Mouse (Mus musculus) telencephalon, adult 2 months (tissue): ENCODE data around the gene Tcte1.

ENCODE experiments used
- DNase-seq: peaks from one replicate; pipeline ENCODE4 v3.0.0-alpha.2; 2011; ENCODE audit warnings: low read depth, low spot score

The Tcte1 gene

DNA sequence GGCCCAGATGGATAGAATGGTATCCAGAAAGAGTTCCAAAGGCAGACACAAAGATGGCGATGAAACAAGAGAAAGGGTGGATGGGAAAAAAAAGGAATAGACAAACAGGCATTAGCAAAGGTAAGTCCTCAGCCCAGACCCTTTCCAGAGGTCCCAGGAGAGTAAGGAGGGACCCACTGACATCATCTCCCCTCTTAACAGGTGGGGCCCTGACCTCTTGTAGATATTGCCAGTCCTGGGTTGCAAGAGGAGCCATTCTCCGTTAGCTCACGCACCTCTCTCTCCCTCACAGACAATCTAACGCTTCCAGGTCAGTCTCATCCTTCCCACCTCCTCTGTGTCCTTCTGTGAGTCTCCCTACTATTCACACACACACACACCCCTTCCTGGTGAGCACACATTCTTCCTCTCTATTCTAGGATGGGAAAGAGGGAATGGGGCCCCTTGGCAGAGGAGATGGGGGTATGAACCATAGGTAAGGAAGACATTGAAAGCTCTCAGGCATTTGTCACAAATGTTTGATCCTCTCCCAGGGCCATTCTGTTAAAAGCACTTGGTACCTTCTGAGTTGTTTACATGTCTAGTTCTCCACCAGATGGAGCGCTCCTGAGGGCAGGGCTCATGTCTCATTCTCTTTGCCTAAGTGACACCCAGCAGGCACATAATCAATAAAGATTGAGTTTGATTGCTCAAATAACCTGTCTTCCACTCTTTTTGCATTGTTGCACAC is 24.4 kb downstream of the Tcte1 start:
- DNase-seq: no peak

DNA sequence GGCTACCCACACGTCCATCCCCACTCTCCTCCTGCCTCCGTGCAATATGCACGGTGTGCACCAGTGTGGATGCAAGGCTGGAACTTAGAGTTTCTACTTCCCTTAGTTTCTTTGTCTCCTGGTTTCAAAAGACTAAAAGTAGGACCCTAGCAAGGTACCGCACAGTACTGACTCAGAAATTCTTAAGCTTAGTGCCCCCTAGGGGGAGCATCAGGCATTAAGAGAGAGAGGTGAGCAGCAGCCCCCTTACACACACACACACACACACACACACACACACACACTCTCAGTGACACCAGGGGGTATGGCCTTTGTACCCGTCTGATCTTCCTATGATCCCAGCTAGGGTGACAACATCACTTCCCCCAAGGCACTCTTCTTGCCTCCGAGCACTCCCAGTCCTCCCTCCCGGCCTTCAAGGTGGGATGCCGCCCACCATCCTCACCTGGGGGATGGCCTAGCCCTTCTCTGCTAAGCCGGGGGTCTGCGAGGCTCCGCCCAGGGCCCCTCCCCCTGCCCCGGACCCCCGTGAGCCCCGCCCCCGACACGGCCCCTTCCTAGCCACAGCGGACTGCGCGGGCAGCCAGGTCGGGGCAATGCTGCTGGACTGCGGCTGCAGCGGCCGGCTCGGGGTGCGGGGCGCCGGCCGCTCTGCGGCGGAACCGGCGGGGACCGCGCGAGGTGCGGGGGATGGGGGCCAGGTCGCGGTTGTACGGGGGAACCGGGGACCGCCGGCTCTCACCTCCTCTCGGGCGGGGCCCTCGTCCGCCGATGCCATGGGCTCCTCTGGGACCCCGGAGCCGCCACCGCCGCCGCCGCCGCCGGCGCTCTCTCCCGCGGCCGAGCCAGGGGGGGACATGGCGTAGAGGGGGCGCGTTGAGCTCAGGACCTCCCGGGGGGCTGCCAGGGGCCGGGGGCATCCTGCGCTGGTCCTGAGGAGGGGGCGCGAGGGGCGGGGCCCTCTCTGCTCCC is 25.6 kb downstream of the Tcte1 start:
- DNase-seq: no peak

DNA sequence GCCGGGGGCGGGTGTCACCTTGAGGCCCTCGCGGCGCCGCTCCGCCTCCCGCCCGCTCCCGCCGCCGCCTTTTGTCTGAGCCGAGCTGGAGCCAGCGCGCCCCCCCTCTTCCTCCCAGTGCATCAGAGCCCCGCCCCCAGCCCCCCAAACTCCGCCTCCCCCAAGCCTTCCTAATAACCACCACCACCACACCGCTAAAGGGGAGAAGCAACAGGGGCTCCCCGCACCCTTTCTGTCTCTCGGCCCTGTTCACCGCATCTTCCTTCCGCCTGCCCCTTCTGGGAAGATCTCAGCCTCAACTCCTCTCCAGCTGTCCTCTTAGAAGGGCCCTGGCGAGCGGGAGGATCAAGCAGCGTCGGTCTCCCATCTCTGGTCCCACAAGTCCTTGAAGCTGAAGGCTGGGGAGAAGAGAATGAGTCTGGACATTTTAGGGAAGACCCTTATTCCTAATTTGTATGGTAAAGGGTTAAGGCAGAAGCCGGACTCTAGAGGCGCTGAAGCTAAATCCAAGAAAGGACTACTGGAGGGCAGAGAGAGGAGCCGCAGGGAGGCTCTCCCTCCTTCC is 26.5 kb downstream of the Tcte1 start, which contains the start of gene Tmem151b:
Gene Tmem151b (minus strand): TSS at position 61 of the 565 bp plus-strand sequence.
- no peak for DNase-seq

DNA sequence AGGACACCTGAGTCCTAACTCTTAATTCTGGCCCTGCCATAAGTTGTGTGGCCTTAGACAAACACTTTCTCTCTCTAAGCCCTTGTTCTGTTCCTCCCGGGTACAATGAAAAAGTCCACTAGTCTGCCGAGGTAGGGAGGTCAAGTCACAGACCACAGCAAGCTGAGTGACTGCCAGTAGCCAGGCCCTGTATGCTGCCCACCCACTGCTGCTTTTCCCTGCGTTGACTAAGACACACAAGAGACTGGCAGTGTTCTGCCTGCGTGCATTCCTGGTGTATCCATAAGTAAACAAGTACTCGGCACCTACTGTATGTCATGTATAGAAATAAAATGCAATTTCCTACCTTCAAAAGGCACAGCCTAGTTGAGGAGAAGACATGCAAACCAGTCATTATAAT is 27.0 kb downstream of the Tcte1 start:
- no peak for DNase-seq

DNA sequence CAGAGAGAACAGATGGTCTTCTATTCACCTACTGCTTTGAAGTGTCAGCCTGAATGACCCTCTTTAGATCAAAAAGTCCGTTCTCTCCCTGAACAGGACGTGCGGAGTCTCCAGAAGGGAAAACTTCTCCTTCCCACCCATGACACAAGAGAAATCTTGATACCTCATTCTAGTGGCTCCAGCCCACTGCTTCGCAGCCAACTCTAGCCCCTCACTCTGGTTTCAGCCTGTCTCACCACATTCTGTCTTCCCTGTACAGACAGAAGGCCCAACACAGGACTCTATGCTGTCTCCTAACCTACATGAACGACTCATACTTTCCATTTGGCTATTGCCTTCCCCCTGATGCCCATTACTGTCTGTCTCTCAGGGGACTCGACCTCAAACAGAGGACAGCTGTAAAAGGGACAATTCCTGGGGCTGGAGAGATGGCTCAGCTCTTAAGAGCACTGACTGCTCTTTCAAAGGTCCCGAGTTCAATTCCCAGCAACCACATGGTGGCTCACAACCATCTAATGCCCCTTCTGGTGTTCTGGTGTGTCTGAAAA is 28.1 kb downstream of the Tcte1 start:
- no peak for DNase-seq

DNA sequence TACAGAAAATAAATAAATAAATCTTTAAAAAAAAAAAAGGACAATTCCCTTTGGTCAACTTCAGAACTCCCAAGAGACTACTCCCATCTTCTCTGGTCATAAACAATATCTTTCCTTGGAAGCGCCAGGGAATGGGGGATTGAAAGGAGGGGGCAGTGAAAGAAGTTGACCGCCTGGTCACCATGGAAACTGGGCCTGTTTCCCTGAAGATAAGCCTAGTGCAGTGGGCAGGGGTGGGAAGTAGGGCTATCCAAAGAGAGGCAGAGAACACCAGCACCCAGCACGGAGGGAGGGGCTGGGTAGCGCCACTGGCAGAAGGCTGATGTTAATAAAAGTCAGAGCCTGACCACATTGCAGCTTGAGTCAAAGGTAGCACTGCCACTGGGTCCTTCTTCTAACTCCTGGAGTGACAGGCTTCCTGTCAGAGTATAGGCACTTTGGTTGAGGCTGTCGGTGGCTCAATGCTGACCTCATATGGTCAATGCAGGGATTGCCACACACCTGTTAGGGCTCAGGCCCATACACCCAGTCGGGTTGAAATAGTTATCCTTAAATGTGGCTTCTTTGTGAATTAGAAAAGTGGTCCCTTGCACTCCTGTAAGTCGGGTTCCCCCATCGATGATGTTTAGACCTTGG is 28.7 kb downstream of the Tcte1 start:
- DNase-seq: no peak

DNA sequence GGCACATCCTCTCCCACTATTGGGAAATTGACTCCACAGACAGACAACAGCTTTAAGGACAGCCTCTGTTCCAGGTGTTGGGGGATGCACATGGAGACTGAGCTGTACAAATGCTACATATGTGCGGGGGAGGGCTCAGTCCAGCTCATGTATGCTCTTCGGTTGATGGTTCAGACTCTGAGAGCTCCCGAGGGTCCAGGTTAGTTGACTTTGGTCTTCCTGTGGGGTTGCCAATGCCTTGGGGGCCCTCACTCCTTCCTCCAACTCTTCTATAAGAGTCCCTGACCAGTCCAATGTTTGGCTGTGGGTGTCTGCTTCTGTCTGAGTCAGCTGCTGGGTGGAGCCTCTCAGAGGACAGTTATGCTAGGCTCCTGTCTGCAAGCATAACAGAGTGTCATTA is 29.8 kb downstream of the Tcte1 start:
- no peak for DNase-seq

DNA sequence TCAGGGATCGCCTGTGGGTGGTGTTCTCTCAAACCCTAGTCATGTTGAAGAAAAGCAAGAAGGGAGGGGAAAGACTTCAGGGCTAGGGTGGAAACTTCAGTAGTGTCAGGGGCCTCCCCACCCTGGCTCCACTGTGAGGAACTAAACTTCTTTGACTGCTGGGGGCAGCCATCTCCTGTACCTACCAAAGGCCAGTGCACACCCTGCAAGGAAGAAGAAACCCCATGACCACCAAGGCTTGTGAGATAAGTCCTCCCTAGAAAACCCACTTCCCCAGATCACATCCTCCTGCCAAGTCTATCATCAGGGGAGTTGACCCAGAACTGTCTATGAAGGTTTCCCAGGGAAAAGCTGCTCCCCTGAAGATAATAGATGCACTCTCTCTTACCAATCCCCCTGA is 31.2 kb downstream of the Tcte1 start:
- no peak for DNase-seq

DNA sequence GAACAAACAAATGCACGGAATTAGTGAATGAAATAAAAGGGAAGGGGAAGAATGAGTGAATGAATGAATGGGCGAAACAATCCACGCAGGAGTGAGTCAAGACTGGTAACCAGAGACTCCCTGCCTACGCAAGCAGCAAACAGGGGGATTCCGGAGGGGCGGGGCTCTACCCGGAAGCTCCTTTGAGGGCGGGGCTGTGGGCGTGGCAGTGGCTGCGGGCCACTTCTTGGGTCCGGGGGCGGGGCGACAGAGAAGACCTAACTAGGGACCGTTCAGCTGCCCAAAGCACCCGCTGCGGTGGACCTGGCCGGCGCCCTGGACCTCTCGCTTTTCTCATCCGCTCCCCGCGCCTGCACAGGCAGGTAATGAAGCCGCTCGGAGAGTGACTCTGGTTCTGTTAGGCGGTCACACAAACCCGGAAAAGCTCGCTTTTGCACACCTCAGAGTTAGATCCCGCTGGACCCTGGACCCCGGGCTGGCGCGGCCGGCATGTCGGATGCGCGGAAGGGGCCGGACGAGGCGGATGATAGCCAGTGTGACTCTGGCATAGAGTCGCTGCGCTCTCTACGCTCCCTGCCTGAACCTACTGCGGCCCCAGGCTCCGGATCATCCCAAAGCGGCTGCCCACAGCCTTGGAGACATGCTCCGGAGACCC is 32.3 kb downstream of the Tcte1 start, which contains the start of gene Nfkbie:
Gene Nfkbie (plus strand): TSS at position 252 of the 655 bp plus-strand sequence.
- no peak for DNase-seq

DNA sequence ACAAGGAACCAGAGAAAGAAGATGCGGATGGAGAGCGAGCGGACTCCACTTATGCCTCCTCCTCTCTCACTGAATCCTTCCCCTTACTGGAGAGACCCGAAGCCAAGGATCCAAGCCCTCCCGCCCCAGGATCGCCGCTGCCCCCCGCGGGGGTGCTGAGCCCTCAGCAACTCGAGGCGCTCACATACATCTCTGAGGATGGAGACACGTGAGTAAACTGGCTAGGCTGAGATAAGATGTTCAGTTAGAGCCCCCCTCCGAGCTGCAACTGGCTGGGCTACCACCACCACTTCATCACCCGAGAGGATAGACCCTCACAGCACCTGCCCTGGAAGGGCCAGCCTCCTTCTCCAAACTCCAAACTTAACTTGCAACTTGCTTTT is 32.9 kb downstream of the Tcte1 start:
- DNase-seq: no peak

DNA sequence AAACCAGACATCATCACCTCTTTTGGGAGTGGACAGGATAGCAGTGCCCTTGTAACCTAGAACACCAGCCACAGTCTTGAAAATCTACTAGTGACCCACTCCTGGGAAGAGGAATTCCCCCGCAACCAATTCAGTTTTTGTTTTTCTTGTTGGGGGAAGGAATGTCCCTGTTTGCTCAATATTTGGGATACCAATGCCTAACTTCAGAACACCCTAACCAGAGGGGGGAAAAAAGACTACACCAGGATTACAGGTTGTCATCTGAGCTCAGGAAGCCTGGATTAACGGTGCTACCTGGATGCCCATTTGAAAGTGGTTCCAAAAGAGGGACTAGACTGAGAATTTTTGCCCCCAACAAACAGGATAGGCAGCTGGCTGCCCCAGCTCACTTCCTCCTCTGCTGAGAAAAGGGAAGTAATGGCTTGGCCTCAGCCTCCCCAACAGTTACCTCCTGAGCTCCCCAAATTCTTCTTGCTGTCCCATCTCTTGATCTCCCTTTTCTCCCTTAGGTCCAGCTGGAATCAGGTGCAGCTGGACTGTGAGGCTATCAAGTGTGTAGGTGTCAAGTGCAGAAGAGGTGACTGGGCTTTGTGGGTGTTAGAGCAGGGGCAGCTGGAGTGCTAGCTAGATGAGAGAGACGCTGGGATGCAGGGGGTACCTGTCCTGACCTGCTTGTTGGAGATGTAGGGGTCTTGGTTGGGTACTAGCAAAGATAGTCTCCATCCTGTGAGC is 33.4 kb downstream of the Tcte1 start:
- no peak for DNase-seq

DNA sequence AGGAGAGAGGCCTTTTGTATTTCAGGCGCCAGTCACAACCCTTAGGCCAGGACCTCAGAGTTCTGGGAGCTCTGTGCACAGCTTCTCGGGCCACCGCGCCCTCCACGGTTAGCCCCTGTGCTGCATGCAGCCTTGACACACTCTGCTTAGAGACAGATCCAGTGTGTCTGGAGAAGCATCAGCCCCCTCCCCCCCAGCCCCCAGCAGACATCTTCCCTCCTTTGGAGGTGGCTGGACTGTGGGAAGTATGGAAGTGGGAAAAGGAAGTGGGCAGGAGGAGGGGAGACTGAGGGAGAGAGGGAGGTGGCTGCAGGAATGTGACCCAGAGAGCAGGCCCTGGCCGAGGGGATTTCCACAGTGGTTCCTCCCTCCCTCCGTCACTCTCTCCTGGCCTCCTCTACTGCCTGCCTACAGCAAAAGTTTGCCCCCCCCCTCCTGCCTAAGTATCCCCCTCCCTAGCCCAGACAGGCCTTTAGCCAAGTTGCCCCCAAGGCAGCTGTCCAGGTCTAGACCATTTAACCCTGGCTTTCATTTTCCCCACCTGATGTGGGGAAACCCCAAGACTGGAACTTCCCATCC is 34.1 kb downstream of the Tcte1 start:
- no peak for DNase-seq

DNA sequence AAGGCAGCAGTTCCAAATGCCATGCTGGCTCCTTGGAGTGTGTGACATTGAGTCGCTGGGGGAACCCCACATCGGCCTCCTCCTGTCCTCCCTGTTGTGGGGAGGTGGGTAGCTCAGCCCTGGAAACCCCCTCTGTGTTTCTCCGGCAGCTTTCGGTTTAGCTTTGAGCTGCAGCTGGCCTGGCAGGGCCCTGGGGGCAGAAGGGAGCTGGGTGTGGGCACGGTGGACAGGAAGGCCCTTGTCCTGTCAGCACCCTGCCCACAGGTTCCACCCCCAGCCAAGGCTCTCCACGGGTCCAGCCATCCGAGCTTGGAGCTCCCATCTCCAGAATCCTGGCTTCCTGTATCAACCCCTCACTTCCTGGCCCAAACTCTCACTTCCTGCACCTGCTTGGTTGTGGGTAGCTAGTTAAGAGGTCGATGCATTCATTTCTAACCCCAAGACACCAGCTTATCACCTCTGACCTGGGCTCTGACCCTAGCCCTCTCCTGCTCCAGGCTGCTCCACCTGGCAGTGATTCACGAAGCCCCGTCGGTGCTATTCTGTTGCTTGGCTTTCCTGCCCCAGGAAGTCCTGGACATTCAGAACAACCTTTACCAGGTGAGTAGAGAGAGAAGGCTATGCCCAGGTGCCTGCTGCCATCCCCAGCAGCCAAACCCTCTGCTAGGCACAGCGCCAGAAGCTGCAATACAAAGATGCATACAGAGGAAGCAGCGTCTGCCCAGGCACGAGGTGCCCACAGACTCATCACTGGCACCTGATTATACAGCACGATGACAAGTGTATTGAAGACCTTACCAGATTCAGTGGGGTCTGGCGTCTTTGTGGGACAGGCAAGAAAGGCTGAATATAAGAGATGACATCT is 35.0 kb downstream of the Tcte1 start:
- DNase-seq: no peak

DNA sequence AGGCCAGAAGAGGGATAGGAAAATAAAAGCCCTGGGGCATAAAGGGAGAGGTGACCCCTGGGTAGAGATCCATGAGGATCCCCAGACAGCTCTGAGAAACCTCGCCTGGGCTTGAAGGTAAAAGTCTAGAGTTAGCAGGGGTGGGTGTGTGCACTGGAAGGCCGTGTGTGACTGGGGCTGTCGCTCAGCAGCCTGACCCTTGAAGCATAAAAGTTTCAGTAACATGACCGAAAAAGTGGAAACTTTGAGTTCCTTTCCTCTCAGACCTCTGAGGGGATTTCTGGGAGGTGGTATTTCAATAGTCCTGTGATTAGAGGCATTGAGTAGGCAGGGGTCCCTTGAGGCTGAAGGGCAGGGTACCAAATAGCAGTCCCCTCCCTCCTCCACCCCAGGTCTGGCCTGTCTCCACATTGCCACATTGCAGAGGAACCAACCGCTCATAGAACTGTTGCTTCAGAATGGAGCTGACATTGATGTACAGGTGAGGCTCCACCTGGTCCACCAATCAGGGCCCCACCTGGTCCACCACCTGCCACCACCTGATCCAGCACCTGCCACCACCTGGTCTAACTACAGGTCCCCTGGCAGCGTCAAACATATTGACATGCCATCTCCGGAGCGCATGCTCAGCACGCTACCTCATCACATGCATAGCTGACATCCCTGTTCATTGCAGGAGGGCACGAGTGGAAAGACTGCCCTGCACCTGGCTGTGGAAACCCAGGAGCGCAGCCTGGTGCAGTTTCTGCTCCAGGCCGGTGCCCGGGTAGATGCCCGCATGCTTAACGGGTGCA is 36.7 kb downstream of the Tcte1 start:
- no peak for DNase-seq

DNA sequence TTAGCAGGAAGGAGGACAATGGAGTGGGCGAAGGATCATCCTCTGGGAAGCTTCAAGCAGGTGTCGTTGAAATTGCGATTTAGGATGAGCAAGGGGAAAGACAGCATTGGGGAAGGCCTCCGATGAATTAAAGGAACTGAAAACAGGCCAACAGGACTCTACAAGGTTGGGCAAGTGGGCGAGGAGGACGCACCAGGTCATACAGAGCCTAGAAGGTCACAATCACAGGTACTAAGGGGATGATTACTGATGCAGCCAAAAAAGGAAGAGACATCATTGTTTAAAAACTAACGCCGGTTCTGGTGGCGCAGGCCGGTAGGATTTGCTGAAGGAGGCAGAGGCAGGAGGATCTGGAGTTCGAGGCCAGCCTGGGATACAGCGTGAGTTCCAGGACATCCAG is 40.0 kb downstream of the Tcte1 start:
- DNase-seq: no peak

DNA sequence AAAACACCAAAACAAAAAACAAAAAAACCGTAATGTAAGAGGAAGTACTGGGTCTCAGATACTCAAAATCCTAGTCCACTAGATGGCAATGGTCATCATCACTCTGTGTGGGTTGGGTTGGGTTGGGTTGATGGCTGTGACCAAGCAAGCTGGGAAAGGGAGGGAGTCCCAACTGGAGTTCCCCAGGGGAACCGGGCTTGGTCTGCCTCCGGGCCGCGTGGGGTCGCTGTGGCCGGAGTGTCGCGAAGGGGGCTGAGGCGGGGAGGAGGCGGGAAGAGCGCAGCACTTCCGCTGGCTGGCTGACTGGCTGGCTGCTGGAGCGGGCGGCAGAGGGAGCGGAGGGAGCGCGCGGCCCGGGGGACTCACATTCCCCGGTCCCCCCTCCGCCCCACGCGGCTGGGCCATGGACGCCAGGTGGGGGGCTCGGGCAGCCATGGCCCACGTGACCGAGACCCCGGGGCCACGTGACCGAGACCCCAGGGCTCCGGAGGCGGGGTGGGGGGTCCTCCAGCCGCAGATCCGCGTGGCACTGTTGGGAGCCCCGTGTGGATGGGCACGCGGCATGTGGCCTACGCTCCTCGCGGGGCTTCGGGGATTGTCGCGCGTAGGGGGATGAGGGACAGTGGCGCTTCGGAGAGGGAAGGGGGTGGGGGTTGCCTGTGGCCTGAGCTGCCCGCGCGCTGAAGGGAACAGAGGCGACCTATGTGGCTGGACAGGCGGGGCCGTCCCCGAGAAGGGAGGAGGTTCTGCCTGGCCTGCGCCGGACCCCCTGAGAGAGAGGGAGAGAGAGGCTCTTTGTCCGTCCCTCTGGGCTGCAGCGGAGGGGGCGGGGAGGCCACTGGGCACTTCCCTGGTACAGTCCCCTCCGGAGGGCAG is 40.7 kb downstream of the Tcte1 start, which contains the start of gene Slc35b2:
Gene Slc35b2 (plus strand): TSS at position 220 of the 876 bp plus-strand sequence.
- DNase-seq: peak; percentile 81

DNA sequence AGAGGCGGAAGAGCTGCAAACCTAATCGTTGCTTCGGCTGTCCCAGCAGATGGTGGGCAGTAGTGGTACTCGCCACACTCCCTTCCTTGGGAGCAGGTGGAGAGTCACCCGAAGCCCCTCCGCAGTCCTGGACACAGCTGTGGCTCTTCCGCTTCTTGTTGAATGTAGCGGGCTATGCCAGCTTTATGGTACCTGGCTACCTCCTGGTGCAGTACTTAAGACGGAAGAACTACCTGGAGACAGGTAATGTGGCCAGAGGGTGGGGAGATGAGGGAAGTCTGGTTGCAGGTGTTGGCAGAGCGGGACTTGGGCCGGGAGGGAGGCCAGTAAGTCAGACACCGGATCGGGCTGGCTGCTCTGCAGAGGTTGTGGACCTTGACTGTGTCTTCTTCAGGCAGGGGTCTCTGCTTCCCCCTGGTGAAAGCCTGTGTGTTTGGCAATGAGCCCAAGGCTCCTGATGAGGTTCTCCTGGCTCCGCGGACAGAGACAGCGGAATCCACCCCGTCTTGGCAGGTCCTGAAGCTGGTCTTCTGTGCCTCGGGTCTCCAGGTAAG is 41.4 kb downstream of the Tcte1 start:
- DNase-seq: no peak
